Mouse (Mus musculus): ENCODE measurements at regions not wholly inside any gene's neighbourhood (a gene's known extent, or its start where the extent isn't known, plus 50 kb on each side); places are given as distances from the start of the nearest gene placed in this dataset.

GRCm38 (mm10) chr3:40120298-40120875, 410.7 kb upstream of the Intu start:
- TF ChIP-seq CTCF (IDR thresholded peaks at IDR 0.05; ENCODE audit: control insufficient read depth, insufficient read depth, insufficient read length): no peak
- TF ChIP-seq USF1 (IDR thresholded peaks at IDR 0.05; ENCODE audit: low read depth): no peak
- TF ChIP-seq MAX (IDR thresholded peaks at IDR 0.05): no peak
- TF ChIP-seq FOSL1 (IDR thresholded peaks at IDR 0.05; ENCODE audit: insufficient read depth, low read length, poor library complexity, severe bottlenecking): no peak
- TF ChIP-seq MYOD1 (IDR thresholded peaks at IDR 0.05; ENCODE audit: control insufficient read depth, insufficient read length, low read depth): no peak
- no peak for TF ChIP-seq CEBPB (IDR thresholded peaks at IDR 0.05; ENCODE audit: low read depth)
- TF ChIP-seq MYOG (IDR thresholded peaks at IDR 0.05; ENCODE audit: control insufficient read depth, extremely low read depth, insufficient read length): no peak

Measured in C2C12 (cell line).